Mouse (Mus musculus): ENCODE results near the gene Atp5b. TPM values are rescaled to one million over a fixed set of nuclear protein-coding genes. Genes with fewer than 3 reads are reported as not detected.

The Atp5b gene
- polyA plus RNA-seq (2012; rRNA removed): 5,215 and 5,581 TPM in 2 replicates

GRCm38 (mm10) chr10:128082880-128083421 lies at the start of gene Atp5b:
Gene Atp5b (plus strand): TSS chr10:128083273.

GRCm38 (mm10) chr10:128058601-128059151 lies 24.4 kb upstream of the Atp5b start, which contains the start of gene Ptges3:
Gene Ptges3 (plus strand): TSS chr10:128058954.

GRCm38 (mm10) chr10:128091564-128092505 lies 8.8 kb downstream of the Atp5b start, which contains the start of gene Baz2a:
Gene Baz2a (plus strand): TSS chr10:128091577.

Other genes starting within 250 kb of the Atp5b start
- 0.10 and 0.49 TPM in 2 replicates for gene Rdh19, start 233.3 kb upstream of the Atp5b start, polyA plus RNA-seq (2012; rRNA removed)
- 0.31 and 1.4 TPM in 2 replicates for gene Rdh16f2, start 216.8 kb upstream of the Atp5b start, polyA plus RNA-seq (2012; rRNA removed)
- 0.06 and 0.08 TPM in 2 replicates for gene Rdh7, start 194.5 kb upstream of the Atp5b start, polyA plus RNA-seq (2012; rRNA removed)
- gene Sdr9c7, start 184.8 kb upstream of the Atp5b start, polyA plus RNA-seq (2012; rRNA removed): 0.27 TPM in 1 of 2 replicates, not detected in the other
- not detected in 2 replicates for gene Hsd17b6, start 75.7 kb upstream of the Atp5b start, polyA plus RNA-seq (2012; rRNA removed)
- 2.0 and 2.3 TPM in 2 replicates for gene Prim1, start 68.1 kb upstream of the Atp5b start, polyA plus RNA-seq (2012; rRNA removed)
- gene Naca, start 47.7 kb upstream of the Atp5b start, polyA plus RNA-seq (2012; rRNA removed): 168 and 269 TPM in 2 replicates
- gene Ptges3, start 24.3 kb upstream of the Atp5b start, polyA plus RNA-seq (2012; rRNA removed): 31.9 and 33.8 TPM in 2 replicates
- 30.8 and 32.8 TPM in 2 replicates for gene Baz2a, start 8.3 kb downstream of the Atp5b start, polyA plus RNA-seq (2012; rRNA removed)
- gene Rbms2, start 97.0 kb downstream of the Atp5b start, polyA plus RNA-seq (2012; rRNA removed): 53.3 and 58.5 TPM in 2 replicates
- gene Gls2, start 111.2 kb downstream of the Atp5b start, polyA plus RNA-seq (2012; rRNA removed): 7.5 and 8.4 TPM in 2 replicates
- gene Spryd4, start 128.5 kb downstream of the Atp5b start, polyA plus RNA-seq (2012; rRNA removed): 10.3 and 13.3 TPM in 2 replicates
- gene Mip, start 142.6 kb downstream of the Atp5b start, polyA plus RNA-seq (2012; rRNA removed): not detected in 2 replicates
- gene Timeless, start 148.8 kb downstream of the Atp5b start, polyA plus RNA-seq (2012; rRNA removed): 2.1 and 3.0 TPM in 2 replicates
- gene Apon, start 170.8 kb downstream of the Atp5b start, polyA plus RNA-seq (2012; rRNA removed): 0.12 TPM in 2 replicates
- gene Apof, start 185.4 kb downstream of the Atp5b start, polyA plus RNA-seq (2012; rRNA removed): 0.20 and 0.29 TPM in 2 replicates
- 20.7 and 21.5 TPM in 2 replicates for gene Stat2, start 187.3 kb downstream of the Atp5b start, polyA plus RNA-seq (2012; rRNA removed)
- gene Il23a, start 215.5 kb downstream of the Atp5b start, polyA plus RNA-seq (2012; rRNA removed): 0.24 and 0.28 TPM in 2 replicates
- gene Pan2, start 220.1 kb downstream of the Atp5b start, polyA plus RNA-seq (2012; rRNA removed): 19.3 and 23.6 TPM in 2 replicates
- gene Cnpy2, start 239.2 kb downstream of the Atp5b start, polyA plus RNA-seq (2012; rRNA removed): 43.9 and 51.7 TPM in 2 replicates

All from colon, adult 2 months (tissue).